Mouse (Mus musculus) cerebellum, adult (tissue): ENCODE measurements around the gene Cenpt.
A peak's percentile ranks its signal among the peaks of the same experiment; 100 is the strongest.
"Not testable (repeated sequence)": the region's sequence is repeated elsewhere in the genome, so short reads cannot be mapped to it uniquely, and the experiment has no call there.

Experiments
- ATAC-seq: cut with Nextera tagmentation; 2 replicates; pipeline ENCODE4 v1.9.2; 2017; ENCODE audit warnings: mild to moderate bottlenecking, moderate library complexity, mixed read lengths; ENCODE audit not compliant: insufficient number of reproducible peaks, low FRiP score, low TSS enrichment

Cenpt gene

DNA sequence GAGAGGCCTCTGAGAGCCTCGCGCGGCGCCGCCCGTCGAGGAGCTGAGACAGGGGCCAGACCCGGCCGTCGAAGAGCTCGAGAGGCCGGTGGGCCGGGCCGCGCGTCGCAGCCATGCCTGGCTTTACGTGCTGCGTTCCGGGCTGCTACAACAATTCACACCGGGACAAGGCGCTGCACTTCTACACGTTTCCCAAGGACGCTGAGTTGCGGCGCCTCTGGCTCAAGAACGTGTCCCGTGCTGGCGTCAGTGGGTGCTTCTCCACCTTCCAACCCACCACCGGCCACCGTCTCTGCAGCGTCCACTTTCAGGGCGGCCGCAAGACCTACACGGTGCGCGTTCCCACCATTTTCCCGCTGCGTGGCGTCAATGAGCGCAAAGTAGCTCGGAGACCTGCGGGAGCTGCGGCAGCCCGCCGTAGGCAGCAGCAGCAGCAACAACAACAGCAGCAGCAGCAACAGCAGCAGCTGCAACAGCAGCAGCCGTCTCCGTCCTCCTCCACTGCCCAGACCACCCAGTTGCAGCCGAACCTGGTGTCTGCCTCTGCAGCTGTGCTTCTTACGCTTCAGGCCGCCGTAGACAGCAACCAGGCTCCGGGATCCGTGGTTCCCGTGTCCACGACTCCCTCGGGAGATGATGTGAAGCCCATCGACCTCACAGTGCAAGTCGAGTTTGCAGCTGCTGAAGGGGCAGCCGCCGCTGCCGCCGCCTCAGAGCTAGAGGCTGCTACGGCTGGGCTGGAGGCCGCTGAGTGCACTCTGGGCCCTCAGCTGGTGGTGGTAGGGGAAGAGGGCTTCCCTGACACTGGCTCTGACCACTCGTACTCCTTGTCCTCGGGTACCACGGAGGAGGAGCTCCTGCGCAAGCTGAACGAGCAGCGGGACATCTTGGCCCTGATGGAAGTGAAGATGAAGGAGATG, 2.4 kb upstream of the Cenpt start:
- peak; percentile 27; the same call in 1 of the 2 replicates for ATAC-seq

DNA sequence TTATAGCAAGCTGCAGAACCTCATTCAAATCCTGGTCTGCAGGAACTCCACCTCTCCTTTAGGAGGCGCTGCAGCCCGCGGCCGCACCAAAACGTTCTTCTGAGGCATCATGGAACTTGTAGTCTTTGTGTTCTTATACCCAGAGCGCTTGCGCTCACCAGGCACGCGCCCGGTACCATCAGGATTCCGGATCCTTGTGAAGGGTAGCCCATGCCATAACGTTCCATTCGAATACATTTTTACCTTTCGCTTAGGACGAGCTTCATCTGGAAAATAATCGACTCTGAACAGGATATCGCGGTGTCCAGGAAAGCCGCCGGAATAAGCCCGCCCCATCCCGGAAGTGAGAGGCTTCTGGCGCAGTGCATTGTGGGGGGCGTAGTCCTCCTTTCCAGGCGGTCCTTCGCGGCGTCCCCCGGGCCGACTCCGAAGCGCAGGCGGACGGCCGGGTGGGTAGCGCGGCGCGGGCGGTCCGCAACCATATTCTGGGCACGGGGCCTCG, 1.7 kb upstream of the Cenpt start, which contains the start of gene Thap11:
Gene Thap11, plus strand, starts transcription at position 418 of the 502 bp plus-strand sequence.
- peak; percentile 84 for ATAC-seq

DNA sequence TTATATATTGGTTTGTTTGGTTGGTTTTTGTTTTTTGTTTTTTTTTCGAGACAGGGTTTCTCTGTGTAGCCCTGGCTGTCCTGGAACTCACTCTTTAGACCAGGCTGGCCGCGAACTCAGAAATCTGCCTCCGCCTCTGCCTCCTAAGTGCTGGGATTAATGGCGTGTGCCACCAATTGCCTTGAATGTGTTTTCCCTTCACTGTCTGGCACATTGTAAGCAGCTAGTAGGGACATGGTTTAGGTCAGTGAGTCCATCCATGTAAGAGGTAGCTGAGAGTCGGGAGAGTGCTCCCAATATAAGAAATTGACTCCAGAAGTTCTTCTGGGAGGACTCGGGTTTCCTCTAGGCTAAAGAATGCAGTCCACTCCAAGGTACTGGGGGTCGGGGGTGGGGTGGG, 1.2 kb upstream of the Cenpt start:
- peak; percentile 15; the same call in 1 of the 2 replicates for ATAC-seq

DNA sequence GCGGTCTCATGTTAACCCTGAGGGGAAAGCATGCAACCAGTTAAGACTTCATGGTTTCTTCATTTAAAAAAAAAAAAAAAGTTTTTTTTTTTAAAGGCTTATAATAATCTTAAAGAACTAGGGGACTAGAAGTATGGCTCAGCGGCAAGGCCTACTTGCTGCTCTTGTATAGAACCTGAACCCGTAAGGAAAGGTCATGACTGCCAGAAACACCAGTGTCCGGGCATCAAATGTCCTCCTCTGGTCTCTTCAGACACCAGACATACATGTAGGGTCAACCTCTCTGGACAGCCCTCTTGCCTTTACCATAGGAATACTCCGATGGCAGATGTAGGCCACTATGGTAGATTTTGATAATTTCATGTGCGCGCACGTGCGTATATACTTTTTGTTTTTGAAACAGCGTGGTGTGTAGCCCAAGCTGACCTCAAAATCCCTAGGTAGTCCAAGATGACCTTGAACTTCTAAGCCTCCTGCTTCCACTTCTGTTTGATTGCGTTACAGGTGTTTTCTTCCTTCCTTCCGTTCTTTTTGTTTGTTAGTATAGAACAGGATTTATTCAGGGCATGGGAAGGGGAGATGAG, 840 bp downstream of the Cenpt start:
- ATAC-seq = no peak

DNA sequence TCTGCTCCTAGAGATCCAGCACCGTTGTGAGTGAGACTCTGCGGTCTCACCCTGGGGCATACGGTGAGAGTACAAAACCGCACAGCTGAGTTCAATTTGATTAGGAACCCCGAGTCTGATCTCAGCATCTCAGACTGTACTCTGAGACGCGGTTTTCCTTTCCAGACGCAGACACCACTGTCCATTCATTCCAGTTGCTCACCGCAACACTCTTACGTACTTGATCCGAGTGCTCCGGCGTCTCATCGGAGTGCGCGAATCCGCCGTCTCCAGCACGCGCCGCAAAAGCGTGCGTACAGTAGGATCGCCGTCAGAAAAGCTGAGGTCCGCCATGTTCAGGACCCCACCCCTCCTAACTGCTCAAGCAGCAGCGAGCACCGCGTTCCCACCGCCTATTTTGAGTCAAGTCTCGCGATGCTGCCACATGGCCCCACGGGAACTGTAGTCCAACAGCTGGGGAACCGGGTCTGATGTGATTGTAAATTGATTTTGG, 1.4 kb downstream of the Cenpt start:
- peak; percentile 60 for ATAC-seq

DNA sequence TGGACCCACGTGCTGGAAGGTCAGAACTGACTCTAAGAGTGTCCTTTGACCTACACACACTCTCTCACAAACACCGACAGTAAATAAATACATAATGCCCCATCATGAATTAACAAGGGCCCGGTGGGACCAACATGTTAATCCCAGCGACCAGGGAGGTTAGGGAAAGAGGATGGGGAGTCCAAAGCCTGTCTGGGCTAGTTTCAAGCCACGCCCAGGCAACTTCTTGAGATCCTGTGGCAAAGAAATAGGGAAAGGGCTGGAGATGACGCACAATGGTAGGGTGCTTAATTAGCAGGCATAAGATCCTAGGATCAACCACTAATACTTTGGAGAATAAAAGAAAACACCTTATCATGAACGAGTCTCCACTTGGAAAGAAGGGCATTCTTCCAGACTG, 2.5 kb downstream of the Cenpt start:
- no peak for ATAC-seq

DNA sequence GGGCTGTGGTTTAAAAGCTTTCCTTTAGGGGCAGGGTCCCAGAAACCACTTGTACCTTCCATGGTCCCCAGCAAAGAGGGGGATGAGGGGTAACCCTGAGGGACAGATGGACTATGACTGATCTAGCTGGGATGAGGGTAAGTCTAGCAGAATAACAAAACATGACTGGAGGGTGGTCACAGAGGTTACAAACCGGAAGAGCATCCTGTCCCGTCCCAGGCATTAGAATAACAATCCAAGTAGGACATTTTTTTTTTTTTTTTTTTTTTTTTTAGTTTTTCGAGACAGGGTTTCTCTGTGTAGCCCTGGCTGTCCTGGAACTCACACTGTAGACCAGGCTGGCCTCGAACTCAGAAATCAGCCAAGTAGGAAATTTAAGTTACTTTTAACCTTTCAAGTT, 3.1 kb downstream of the Cenpt start:
- ATAC-seq = no peak

DNA sequence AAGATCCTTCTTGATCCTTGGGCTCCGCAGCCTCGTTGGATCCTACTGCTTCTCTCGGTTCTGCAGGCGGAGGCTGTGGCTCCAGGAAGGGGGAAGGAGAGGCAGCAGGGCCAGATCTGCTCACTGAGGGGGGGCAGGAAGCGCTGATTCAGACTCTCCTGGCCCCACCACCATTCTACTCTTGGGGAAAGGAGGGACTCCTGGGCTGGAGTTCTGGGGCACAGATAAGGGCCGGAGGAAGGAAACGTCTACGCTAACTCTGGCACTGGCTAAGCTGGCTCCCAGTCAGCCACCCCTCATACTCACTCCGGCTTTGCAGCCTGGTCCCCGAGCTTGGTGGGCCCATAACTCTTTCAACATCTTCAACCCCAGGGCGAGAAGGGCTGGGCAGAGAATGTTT, 6.4 kb downstream of the Cenpt start:
- no peak for ATAC-seq

DNA sequence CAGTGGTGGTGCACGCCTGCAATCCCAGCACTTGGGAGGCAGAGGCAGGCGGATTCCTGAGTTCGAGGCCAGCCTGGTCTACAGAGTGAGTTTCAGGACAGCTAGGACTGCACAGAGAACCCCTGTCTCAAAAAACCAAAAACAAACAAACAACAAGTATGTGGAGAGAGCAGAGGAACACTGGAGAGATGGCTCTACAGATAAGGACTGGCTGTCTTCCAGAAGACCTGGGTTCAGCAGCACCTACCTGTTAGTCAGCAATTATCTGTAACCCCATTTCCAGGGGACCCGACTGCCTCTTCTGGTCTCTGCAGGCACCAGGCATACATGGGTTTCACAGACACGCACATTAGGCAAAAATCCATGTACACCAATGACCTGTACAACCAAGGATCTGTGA, 13.9 kb downstream of the Cenpt start:
- ATAC-seq = no peak

DNA sequence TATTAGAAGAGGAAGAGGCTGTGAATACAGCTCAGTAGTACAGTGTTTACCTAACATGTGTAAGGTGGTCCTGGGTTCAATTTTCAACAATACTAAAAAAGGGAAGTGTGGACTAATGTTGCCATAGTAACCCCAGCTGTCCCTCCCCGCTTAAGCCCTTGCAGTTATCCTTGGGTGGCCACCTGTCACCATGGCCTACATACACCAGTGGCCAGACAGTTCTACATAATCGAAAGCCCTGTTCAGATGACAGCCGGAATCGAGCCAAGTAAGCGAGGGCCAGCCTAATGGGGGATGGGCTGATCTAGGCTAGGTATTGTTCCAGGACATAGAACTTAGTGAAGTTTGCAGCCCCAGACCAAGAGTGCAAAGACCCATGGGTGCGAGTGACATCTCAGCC, 16.1 kb downstream of the Cenpt start:
- no peak for ATAC-seq

DNA sequence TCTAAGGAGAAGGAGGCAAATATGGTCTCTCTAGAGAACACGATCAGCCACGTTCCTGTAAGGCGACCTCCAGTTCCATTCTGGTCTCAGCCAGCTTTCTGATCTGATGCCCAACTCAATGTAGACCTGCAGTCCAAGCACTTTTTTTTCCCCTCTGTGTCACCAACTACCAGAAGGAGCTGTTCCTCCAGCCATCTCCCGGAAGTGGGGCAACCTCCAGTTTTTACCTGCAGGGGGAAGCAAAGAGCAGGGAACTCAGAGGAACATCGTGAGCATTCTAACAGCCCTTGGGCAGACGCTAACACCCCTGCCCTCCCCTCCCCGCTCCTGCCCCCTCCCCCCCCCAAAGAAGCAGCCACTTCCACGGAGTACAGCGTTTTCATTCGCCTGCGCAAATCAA, 17.8 kb downstream of the Cenpt start:
- ATAC-seq = no peak

DNA sequence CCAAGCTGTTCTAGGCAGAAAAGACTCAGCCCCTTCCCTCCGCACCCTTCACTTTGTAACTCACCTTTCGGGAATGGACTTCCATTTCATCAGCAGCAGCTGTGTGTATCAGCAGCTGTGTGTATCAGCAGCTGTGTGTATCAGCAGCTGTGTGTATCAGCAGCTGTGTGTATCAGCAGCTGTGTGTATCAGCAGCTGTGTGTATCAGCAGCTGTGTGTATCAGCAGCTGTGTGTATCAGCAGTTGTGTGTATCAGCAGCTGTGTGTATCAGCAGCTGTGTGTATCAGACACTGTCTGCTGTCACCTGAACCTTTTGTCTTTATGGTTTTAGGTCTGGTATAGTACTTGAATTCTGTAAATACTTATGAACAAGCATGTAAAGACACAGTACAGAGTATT, 19.3 kb downstream of the Cenpt start:
- not testable (repeated sequence) for ATAC-seq

DNA sequence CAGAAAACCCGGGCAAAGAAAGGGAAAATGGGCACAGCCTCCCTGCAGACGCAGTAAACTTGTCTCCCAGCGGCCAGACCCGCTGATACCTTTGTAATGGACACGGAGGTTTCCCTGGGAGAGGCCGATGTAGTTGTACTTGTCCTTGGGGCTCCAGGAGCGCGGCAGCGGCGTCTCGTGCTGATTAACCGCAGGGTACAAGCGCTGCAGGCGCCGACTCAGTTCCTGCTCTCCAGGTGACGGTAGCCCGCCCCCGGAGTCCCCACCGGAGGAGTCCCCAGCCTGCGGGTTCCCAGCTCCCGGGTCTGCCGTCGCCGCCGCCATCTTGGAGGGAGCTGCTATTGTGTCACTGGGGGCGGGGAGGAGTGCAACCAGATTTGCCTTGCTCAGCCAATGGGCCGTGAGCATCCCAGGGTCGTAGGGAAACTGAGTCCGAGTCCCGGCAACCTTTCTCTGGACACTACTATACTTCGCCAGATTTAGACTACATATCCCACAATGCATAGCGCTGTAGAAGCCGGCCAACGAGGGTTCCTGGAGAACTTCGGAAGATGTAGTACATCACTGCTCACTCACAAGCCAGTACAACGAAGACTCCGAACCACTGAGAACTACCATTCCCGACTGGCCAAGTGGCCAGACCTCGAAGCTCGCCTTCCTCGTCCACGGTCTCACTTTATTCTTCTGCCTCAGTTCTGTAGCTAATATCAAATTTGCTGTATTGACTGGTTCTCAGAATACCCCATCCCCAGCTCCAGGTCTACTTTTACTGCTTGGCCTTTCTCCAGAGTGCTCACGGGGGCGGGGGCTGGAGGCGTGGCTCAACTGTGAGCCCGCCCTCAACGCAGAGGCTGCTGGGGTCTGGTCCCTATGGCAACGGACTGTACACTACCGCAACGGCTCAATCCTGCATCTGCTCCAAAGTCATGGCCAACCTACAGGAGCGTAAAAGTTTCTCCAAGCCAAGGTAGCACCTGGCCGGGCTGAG, 25.9 kb downstream of the Cenpt start, which contains the start of the genes Ranbp10 and Tsnaxip1:
Gene Ranbp10, minus strand, starts transcription at position 490 of the 988 bp plus-strand sequence.
Gene Tsnaxip1, plus strand, starts transcription at position 871 of the 988 bp plus-strand sequence.
- peak; percentile 98 for ATAC-seq

DNA sequence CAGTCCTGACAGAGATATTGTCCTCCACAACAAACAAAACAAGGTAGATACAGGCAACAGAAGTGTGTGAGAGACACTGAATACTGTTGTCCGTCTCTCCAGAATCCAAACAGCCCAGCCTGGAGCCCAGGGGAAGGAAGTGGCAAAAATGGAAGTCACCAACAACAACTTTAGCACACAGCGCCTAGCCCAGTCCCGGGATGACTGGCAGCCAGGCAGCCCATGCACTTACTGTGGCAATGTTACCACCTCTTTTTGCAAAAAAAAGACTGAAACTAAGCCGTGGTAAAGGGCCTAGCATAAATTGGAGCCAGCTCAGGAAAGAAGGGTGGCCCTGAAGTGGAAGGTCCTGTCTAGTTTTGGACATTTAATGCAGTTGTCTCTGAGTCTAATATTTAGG, 26.7 kb downstream of the Cenpt start:
- ATAC-seq = no peak

DNA sequence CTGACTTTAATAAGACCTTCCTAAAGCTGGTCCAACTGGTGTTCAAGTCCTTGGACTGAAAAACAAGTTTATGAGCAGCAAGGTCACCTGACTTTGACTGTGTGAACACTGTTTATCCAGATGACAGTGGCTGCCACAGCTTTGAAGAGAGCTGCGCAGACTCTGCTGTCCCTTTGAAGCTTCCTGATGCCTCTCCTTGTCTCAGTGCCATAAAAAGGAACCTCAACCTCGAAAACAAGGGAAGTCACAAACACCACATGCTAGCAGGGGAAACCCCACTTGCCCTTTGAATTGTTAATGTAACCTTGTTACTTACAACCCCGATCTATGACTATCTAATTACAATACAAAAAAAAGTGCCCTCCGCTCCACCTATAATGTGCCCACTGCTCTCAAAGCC, 27.6 kb downstream of the Cenpt start:
- no peak for ATAC-seq

DNA sequence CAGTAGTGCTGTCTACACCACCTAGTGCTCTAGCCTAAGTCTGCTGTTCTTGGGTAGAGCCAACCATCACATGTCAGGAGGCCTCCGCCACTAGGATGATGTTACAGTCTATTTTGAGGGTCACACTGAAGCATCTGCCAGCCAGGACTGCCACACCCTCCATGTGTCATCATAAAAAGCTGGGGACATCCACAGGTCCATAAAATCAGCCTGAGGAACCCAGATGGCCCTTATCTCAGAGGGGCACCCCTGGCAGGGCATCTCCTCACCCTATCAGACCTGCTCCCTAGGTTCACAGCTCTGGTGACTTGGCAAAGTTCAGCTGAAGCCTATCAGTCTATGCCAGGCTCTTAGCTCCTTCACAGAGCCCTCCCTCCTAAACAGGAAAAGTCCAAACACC, 32.2 kb downstream of the Cenpt start:
- ATAC-seq = no peak

DNA sequence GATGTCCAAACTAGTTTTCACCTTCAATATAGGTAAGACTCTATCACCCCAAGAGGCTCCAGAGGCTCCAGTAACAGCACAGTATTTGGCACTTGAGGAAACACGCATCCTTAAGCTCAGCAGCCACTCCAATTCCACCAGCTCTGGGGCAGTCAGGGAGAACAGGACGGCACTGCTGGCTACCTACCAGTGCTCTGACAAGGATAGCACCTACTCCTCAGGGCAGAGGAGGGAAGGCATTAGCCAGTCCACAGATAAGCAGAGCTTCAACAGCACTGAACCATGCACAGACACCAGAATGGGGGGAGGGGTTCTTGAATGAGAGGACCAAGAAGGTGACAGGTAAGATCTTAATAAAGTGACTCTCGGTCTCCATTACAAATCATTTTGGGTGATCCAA, 33.4 kb downstream of the Cenpt start:
- ATAC-seq = no peak

DNA sequence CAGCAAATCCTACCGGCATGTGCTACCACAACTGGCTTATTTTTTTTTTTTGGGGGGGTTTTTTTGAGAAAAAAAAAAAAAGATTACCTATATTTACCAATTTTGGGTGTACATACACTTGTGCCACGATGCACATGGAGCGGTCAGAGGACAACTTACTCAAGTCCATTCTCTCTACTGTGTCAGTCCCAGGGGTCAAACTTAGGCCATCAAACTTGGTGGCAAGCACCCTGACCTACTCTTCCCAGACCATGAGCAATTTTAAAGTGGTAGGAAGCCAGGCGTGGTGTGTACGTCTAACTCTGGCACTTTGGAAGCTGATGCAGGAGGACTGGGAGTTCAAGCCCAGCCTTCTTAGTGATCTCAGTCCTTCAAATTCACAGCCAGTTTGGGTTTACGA, 39.8 kb downstream of the Cenpt start:
- no peak for ATAC-seq

DNA sequence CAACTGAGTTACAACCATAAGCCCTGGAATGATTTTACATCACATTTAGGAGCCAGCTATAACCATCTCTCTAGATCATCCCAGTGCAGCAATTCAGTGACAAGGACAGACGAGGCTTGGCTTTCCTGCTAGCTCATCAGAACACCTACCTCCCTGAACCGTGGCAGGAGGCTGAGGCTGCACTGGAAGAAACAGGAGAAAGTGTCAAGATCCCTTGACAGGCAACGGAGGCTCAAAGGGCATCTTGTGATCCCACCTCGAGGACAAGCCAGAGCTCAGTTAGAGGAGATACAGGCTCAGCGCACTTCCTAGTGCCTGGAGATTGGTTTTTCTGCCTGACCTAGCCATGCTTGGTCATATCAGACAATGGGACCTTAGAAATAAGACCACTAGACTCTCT, 40.6 kb downstream of the Cenpt start:
- no peak for ATAC-seq

DNA sequence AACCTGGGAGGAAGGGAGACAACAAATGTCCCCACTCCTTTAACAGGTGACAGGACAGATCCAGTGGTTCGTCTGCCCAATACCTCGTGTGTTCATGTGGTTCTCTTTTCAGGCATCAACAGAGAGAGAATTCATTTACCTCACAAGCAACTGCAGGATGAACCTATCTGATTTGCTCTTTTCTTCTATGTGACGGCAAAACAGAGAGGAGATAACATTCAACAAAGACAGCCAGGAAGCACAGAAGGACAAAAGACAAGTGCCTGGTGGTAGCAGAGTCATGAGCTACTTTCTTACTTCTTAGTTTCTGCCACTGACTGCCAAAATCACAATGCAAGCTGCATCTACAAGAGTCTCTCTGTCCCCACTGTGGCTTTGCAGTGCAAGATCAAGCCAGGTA, 41.5 kb downstream of the Cenpt start:
- ATAC-seq = no peak
